Mouse (Mus musculus): ENCODE results near the gene Fcna.

DNA sequence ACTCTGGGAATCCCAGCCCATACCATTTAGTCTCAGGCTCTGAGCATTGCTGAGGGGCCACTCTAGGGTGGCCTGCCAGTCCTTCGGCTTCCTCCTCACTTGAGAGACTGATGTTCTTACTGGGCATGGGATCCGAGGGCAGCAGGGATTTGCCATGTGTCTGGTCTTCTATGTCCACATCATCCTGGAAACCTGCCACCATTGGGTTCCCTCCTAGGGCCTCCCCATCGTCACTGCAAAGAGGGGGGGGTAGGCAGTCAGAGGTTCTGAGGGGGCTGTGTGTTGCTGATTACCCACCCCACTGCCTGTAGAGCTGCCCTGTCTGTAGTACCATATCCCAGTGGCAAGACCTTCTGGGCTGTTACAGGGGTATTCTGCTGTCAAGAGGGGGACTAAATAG is 42.2 kb downstream of the Fcna start:
- TF ChIP-seq POLR2A (IDR thresholded peaks at IDR 0.05; ENCODE audit: insufficient read depth, low read length) (no peak), CTCF (IDR thresholded peaks at IDR 0.05; ENCODE audit: low read depth, low read length) (no peak)
